Mouse (Mus musculus): ENCODE data around the gene Abcg1.

DNA sequence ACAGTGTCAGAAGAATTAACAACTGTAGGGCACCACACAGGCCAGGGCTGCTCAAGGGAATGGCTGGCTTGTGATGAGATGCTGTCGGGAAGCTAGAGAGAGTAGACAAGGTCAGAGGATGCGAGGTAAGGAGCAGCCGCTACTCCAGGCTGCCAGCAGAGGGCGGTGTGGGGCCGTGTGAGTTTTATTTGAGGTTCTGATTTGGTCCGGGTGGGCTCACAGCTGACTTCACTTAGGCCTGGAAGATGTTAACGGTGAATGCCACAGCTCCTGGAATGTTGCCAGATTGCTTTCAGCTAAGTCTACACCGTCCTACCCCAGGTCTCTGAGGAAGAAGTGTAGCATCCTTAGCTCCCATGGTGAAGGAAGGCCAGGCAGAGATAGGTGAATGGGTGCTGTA, 64.5 kb downstream of the Abcg1 start:
- TF ChIP-seq POLR2A (IDR thresholded peaks at IDR 0.05; ENCODE audit: borderline replicate concordance, extremely low read depth, insufficient read depth, insufficient read length, poor library complexity, severe bottlenecking) (no peak), CTCF (IDR thresholded peaks at IDR 0.05; ENCODE audit: borderline replicate concordance, extremely low read depth, insufficient read depth, insufficient read length) (peak; percentile 90)
